Mouse (Mus musculus) layer of hippocampus, adult 2 months (tissue): ENCODE results near the gene Cyp2c50. TPM values are rescaled to one million over a fixed set of nuclear protein-coding genes. Genes with fewer than 3 reads are reported as not detected.
"Not testable (repeated sequence)": the region's sequence is repeated elsewhere in the genome, so short reads cannot be mapped to it uniquely, and the experiment has no call there.

Experiments
- DNase-seq, 2 experiments: peaks; one replicate each; pipeline ENCODE4 v3.0.0; 2022; ENCODE audit warnings: low spot score in 2 of 2
- H3K27ac ChIP-seq: fragments of 200-600 bp; 2 replicates; pipeline ENCODE4 v1.8.1; 2022
- H3K4me3 ChIP-seq: fragments of 200-600 bp; 2 replicates; pipeline ENCODE4 v1.8.1; 2022; ENCODE audit warnings: mild to moderate bottlenecking
- CTCF ChIP-seq: fragments of 200-600 bp; conservative IDR thresholded peaks from 2 replicates; pipeline ENCODE4 v1.8.1; 2022; ENCODE audit warnings: antibody characterized with exemption, mild to moderate bottlenecking, moderate library complexity
- long read RNA-seq, 2 experiments: library from polyadenylated mRNA; stranded (forward); transcript quantifications; one replicate each; pipeline ENCODE4 v2.0.0; 2021; ENCODE audit warnings: borderline mapping rate in 2 of 2
- total RNA-seq, 2 experiments: library from RNA; stranded (reverse); gene quantifications; 2 replicates each; pipeline ENCODE4 v1.2.3; 2021

Gene Cyp2c50
- not detected for total RNA-seq
- long read RNA-seq, experiment 1, result 0 reads
- long read RNA-seq, experiment 2, result 0 reads

GRCm38 (mm10) chr19:40089421-40089820, at the start of gene Cyp2c50:
Gene Cyp2c50 (plus strand): TSS chr19:40089688.
- DNase-seq, H3K27ac ChIP-seq, H3K4me3 ChIP-seq: not testable (repeated sequence)

GRCm38 (mm10) chr19:40073701-40074100, 15.8 kb upstream of the Cyp2c50 start, which contains the start of gene Cyp2c54:
Gene Cyp2c54 (minus strand): TSS chr19:40073827.
- TF ChIP-seq CTCF, result no peak
- Histone ChIP-seq H3K4me3 (no peak within 1 kb of the TSS), H3K27ac (no peak within 1 kb of the TSS)
- no peak for DNase-seq

GRCm38 (mm10) chr19:40088381-40088780, 1.1 kb upstream of the Cyp2c50 start:
- TF ChIP-seq CTCF, result no peak
- H3K4me3 ChIP-seq, result no peak overlapping the region
- no peak for DNase-seq
- H3K27ac ChIP-seq, result no peak overlapping the region

- Histone ChIP-seq H3K27ac (no peak overlapping the region), H3K4me3 (no peak overlapping the region)
- TF ChIP-seq CTCF, result no peak
- DNase-seq, result no peak
Measured at GRCm38 (mm10) chr19:40091111-40091510, 1.6 kb downstream of the Cyp2c50 start.

GRCm38 (mm10) chr19:40119624-40120023, 30.1 kb downstream of the Cyp2c50 start:
- H3K27ac ChIP-seq, H3K4me3 ChIP-seq, DNase-seq: not testable (repeated sequence)

GRCm38 (mm10) chr19:40125165-40125564, 35.7 kb downstream of the Cyp2c50 start:
- not testable (repeated sequence) for H3K4me3 ChIP-seq, H3K27ac ChIP-seq, DNase-seq

GRCm38 (mm10) chr19:40126996-40127395, 37.5 kb downstream of the Cyp2c50 start:
- not testable (repeated sequence) for H3K4me3 ChIP-seq, H3K27ac ChIP-seq, DNase-seq

Other genes starting within 250 kb of the Cyp2c50 start
- gene Cyp2c69, start 202.9 kb upstream of the Cyp2c50 start, total RNA-seq, result not detected
- gene Cyp2c37, start 97.3 kb upstream of the Cyp2c50 start, total RNA-seq, result not detected
- not detected for gene Cyp2c54, start 15.9 kb upstream of the Cyp2c50 start, total RNA-seq
- 1 to 10 TPM; 1.9 to 3.0 TPM for gene Cyp2c70, start 97.6 kb downstream of the Cyp2c50 start, total RNA-seq
- gene Pdlim1, start 182.2 kb downstream of the Cyp2c50 start, total RNA-seq, result 10 to 100 TPM; 10.9 to 13.2 TPM